Mouse (Mus musculus): Measurements from ENCODE around the gene Stard3.

Gene Stard3

DNA sequence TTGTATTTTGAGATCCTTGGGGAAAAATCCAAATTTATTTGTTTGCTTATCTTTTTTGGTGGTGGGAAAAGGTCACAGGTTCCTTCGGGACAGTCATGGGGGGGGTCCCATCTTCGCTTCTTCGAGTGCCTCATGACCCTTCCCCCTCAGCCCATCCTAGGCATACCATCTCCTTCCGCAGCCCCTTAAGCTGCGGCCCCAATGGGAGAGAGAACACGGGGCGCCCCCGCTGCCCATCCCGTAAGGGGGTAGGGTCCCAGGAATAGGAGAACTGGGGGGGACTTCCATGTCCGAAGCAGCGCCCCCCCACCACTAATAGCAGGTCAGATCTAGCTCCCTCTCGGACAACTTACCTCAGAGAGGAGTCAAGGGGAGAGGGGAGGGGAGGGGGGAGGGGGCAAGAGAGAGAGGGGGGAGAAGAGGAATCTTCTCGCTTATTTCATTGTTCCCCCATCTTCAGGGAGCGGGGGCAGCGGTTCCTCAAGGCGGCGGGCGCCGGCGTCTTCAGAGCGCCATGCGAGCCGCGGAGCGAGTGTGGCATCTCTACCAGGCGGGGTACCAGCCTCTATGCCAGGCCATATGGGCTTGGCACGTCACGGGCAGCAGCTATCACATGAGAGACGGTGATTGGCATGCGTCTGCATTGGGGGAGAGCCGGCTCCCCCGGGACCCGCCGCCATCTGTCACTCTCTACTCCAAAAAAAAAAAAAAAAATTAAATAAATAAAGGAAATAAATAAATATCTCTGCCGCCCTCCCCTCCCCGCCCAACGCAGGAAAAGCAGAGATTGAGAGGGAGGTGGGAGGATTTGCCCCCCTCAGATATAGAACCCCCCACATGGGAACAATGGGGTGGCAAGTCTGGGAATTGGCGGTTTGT is 28.8 kb upstream of the Stard3 start, which contains the start of gene Neurod2:
TSS of gene Neurod2 (minus strand) at position 568 of the 879 bp plus-strand sequence.
- DNase-seq, result peak; percentile 36 to 44

- DNase-seq, result peak in 1 of 2 experiments; percentile 16
These were observed 28.0 kb upstream of the Stard3 start for GRCm38 (mm10) chr11:98329960-98330744.

DNA sequence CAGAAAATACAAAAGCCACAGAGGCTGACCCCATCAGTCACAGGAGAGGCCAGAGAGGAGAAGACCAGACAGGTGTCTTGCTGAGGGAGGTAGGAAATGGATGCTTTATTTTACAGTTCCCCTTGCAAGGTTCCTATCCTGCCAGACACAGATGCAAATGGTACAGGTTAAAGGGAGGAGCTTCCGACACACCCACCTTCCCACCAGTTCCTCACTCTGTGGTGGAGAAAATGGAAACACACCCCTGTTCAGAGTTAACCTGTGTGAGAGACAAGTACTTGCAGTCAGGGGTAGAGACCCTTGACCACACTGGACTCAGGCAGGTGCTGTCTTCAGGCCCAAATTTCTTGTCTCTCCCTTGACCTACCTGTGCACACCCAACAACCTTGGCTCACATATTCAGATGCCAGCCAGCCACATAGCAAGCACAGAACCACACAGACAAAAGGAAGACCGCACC is 27.4 kb upstream of the Stard3 start:
- DNase-seq, result peak in 1 of 2 experiments; percentile 17

GRCm38 (mm10) chr11:98331401-98331800 is 26.8 kb upstream of the Stard3 start:
- no peak for DNase-seq

- DNase-seq, result no peak
These were observed 26.0 kb upstream of the Stard3 start for GRCm38 (mm10) chr11:98332186-98332585.

- no peak for DNase-seq
These were observed 25.3 kb upstream of the Stard3 start for GRCm38 (mm10) chr11:98332841-98333240.

- no peak for DNase-seq
These were observed 24.9 kb upstream of the Stard3 start for GRCm38 (mm10) chr11:98333263-98333696.

DNA sequence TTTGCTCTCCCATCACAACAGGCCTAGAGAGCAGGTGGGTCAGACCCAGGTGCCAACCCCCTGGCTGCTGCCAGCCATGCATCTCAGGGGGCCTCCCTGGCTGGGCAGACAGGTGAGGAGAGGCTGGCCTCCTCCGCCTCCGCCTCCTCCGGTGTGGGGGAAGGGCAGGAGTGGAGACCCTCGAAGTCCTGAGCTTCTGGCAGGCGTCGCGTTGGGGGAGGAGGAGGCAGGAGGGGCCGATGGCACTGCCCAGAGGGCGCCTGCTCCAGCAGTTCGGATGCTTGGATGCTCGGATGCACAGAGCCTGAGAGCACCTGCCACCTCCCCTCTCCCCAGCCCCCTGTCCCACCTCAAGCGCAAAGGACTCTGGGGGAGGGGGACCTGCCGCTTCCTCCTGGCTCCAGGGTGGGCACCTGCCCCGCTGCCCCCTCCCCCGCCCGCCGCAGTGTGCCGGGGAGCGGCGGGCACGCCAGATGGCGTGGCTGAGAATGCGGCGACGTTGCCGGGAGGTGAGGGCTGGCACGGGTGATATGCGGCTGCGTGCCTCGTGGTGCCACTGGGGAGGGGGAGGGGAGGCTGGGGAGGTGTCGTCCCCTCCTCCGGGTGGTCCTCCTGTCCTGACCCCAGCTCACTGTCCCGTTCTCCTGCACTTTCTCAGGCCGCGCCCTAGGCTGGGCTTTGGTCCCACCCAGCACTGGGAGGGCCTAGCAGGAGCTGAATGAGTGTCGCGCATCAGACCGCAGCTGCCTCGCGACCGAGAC is 24.0 kb upstream of the Stard3 start:
- DNase-seq, result no peak

DNA sequence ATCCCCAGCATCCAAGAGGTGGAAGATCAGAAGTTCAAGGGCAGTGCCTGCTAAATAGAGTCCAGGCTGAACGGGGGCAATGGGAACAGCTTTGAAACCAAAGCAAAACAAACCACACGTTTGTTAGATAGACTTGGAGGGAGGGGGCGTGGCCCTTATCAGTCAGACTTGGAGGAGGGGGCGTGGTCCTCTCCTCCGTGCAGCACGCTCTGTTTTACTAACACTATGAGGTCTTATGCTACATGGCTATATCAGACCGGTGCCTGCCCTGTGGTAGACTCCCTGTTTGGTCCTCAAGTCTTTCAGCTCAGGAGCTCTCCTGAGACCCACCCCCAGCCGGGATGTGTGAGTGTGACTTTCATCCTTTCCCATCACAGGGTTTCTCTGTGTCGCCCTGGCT is 22.9 kb upstream of the Stard3 start:
- DNase-seq, result no peak

- DNase-seq, result peak; percentile 62
These were observed 21.7 kb upstream of the Stard3 start for GRCm38 (mm10) chr11:98336245-98337107.

DNA sequence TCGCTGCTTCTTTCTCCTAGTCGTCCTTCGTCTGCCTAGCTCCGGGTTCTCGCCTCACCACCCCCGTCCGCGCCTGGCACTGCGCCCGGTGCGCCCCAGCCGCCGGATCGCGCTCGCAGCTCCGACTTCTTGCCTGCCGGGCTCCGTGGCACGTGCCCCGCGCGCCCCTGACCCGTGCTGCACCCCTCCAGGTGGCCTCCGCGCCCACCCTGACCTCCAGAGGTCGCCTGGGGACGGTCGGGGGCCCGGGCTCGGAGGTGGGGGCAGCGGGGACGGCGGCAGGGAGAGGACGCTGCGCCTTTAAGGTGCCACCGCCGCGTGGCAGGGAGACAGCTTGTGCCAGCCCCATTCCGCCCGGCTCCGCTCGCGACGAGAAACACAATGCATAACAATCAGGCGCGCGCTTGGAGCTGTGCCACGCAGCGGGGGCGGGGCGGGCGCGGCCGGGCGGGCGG is 19.6 kb upstream of the Stard3 start:
- DNase-seq, result peak; percentile 51 to 58

GRCm38 (mm10) chr11:98339071-98339501 is 19.1 kb upstream of the Stard3 start:
- DNase-seq, result no peak

- DNase-seq, result peak; percentile 65 to 71
These were observed 18.4 kb upstream of the Stard3 start for GRCm38 (mm10) chr11:98339679-98340287.

- no peak for DNase-seq
These were observed 17.6 kb upstream of the Stard3 start for GRCm38 (mm10) chr11:98340597-98340996.

DNA sequence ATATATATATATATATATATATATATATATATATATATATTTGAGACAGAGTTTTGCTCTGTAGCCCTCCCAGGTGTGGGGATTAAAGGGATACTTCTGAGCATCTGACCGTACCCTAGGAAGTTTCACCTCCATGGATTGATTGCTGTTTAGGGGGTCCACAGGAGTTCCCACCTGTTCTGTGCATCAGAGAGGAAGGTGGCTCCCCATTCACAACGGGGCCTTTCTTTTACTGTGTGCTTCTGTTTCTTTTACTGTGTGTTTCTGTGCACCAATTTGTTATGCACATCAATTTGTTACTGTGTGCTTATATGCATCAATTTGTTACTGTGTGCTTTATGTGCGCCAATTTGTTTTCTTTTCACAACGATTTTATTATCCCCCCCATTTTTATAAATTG is 17.0 kb upstream of the Stard3 start:
- no peak for DNase-seq

- peak; percentile 97 for DNase-seq
These were observed 15.9 kb upstream of the Stard3 start for GRCm38 (mm10) chr11:98342000-98342945.

DNA sequence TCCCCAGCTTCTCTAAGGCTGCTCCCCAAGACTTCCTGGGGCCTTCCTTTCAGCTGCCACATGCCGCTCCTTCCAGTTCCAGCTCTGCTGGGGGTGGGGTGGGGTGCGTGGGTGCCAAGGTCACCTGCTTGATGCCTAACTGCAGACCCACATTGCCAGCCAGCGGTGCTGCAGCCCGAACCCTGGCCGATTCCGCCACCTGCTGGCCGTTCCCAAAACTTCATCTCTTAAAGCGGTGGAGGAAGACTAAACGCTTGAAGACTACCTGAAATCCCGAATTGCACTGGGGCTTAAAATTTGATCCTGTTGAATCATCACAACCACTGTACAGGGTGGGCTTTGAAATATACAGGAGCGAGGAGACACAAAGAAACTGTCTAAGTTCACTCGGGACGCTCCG is 12.9 kb upstream of the Stard3 start:
- DNase-seq, result peak; percentile 81 to 82

GRCm38 (mm10) chr11:98346168-98346567 is 12.0 kb upstream of the Stard3 start:
- DNase-seq, result no peak

- DNase-seq, result peak in 1 of 2 experiments; percentile 16
These were observed 10.6 kb upstream of the Stard3 start for GRCm38 (mm10) chr11:98347385-98348082.
